8 mouse cellular contexts compared by ENCODE assay signal in genomic region chr7:25719761-25720610, GRCm38 (mm10). TPM values are rescaled to one million over a fixed set of nuclear protein-coding genes. Genes with fewer than 3 reads are reported as not detected.
DNase-seq lines count a peak whose midpoint lies in the region; ATAC-seq and TF ChIP-seq lines count a peak whose summit lies in the region.

No protein-coding gene starts in this region.

- H3K27ac ChIP-seq in testis, adult 2 months (ENCODE audit: control insufficient read depth, insufficient read depth, low read depth, low read length), result no peak overlapping the region
- no peak overlapping the region for H3K27ac ChIP-seq in limb, embryonic 14.5 days (replicated peaks; ENCODE audit: low read depth, low read length)
- peak overlapping the region; percentile 41; the same call in 1 of the 2 replicates for H3K27ac ChIP-seq in midbrain, embryonic 15.5 days

- no peak for DNase-seq in testis, postnatal 14 days (ENCODE audit: low spot score)
- peak; percentile 59 to 85 for DNase-seq in kidney, adult 8-10 months
- DNase-seq in limb, embryonic 14.5 days (ENCODE audit: low spot score), result peak; percentile 70
- peak; percentile 80 to 83 for DNase-seq in spleen, postnatal 10 days (ENCODE audit: low spot score in 2 of 2)

- no peak overlapping the region for H3K9ac ChIP-seq in limb, embryonic 14.5 days (ENCODE audit: low read depth, low read length, severe bottlenecking)
- H3K9ac ChIP-seq in midbrain, embryonic 15.5 days, result no peak overlapping the region

- H3K4me2 ChIP-seq in limb, embryonic 14.5 days (replicated peaks; ENCODE audit: low read depth, low read length, severe bottlenecking), result peak overlapping the region; percentile 80; the same call in 1 of the 2 replicates
- H3K4me2 ChIP-seq in midbrain, embryonic 15.5 days, result peak overlapping the region; percentile 72; the same call in 1 of the 2 replicates

- peaks cover 5% of the 10 kb centered on the region for H3K4me1 ChIP-seq in testis, adult 2 months (ENCODE audit: control insufficient read depth, insufficient read depth, low read length)
- peaks cover 13% of the 10 kb centered on the region for H3K4me1 ChIP-seq in limb, embryonic 14.5 days (ENCODE audit: control insufficient read depth, insufficient read depth, low read length)
- peaks cover 23% of the 10 kb centered on the region for H3K4me1 ChIP-seq in midbrain, embryonic 15.5 days

- peak; percentile 90 for TF ChIP-seq CTCF in testis, adult 2 months (IDR thresholded peaks at IDR 0.05; ENCODE audit: control insufficient read depth, insufficient read depth, insufficient replicate concordance, low read depth, low read length)

- H3K36me3 ChIP-seq in testis, adult 2 months (ENCODE audit: control insufficient read depth, insufficient read depth, low read length), result peaks cover 6% of the 10 kb centered on the region
- H3K36me3 ChIP-seq in limb, embryonic 14.5 days (ENCODE audit: control insufficient read depth, insufficient read depth, low read length), result peaks cover 63% of the 10 kb centered on the region
- H3K36me3 ChIP-seq in midbrain, embryonic 15.5 days (replicated peaks), result peaks cover 50% of the 10 kb centered on the region

- no peaks in the 10 kb centered on the region for H3K9me3 ChIP-seq in limb, embryonic 14.5 days (ENCODE audit: control insufficient read depth, low read length)
- no peaks in the 10 kb centered on the region for H3K9me3 ChIP-seq in midbrain, embryonic 15.5 days

- no peak for TF ChIP-seq POLR2A in testis, adult 2 months (IDR thresholded peaks at IDR 0.05; ENCODE audit: control insufficient read depth, low read depth, low read length)
- no peak for TF ChIP-seq POLR2A in limb, embryonic 14.5 days (IDR thresholded peaks at IDR 0.05; ENCODE audit: borderline replicate concordance, extremely low read depth, insufficient read depth, insufficient read length)

- ATAC-seq in common myeloid progenitor, adult 5-6 weeks (replicated peaks; ENCODE audit: low read depth, poor library complexity, severe bottlenecking), result peak; percentile 31; the same call in 1 of the 2 replicates
- peak; percentile 26 for ATAC-seq in granulocyte monocyte progenitor cell, adult 5-6 weeks (replicated peaks; ENCODE audit: poor library complexity, severe bottlenecking)
- ATAC-seq in limb, embryonic 14.5 days (ENCODE audit: low FRiP score, low read depth), result no peak
- peak; percentile 51; the same call in 1 of the 2 replicates for ATAC-seq in midbrain, embryonic 15.5 days (replicated peaks)

- WGBS in limb, embryonic 14.5 days, result 55% methylated on average over 10 of the region's 10 CpGs
- 62% methylated on average over 10 of the region's 10 CpGs for WGBS in midbrain, embryonic 15.5 days

- H3K27me3 ChIP-seq in testis, adult 2 months (ENCODE audit: control insufficient read depth, insufficient read depth, low read length), result no peaks in the 10 kb centered on the region
- no peaks in the 10 kb centered on the region for H3K27me3 ChIP-seq in limb, embryonic 14.5 days (ENCODE audit: control insufficient read depth, insufficient read depth, low read length)
- H3K27me3 ChIP-seq in midbrain, embryonic 15.5 days (replicated peaks), result no peaks in the 10 kb centered on the region

- H3K4me3 ChIP-seq in testis, adult 2 months (ENCODE audit: control insufficient read depth, low read depth, low read length), result no peak overlapping the region
- H3K4me3 ChIP-seq in limb, embryonic 14.5 days (replicated peaks; ENCODE audit: low read length), result no peak overlapping the region; the same call in 1 of the 2 replicates
- H3K4me3 ChIP-seq in midbrain, embryonic 15.5 days, result no peak overlapping the region

RNA-seq across cellular contexts. Expression of gene Ccdc97, which starts 1.1 kb away (rescaled TPM):
- 73.5 and 74.3 TPM in 2 replicates for polyA plus RNA-seq in testis, adult 2 months (2012; rRNA removed)
- total RNA-seq in common myeloid progenitor, adult 5-6 weeks (2017), result 11.9 and 17.5 TPM in 2 replicates
- total RNA-seq in granulocyte monocyte progenitor cell, adult 5-6 weeks (2014; fragmentation: Nextera tagmentation), result 35.6 and 51.7 TPM in 2 replicates
- 8.9 and 14.8 TPM in 2 replicates for total RNA-seq in granulocyte monocyte progenitor cell, adult 5-6 weeks (2017)
- 64.5 and 84.8 TPM in 2 replicates for polyA plus RNA-seq in limb, embryonic 14.5 days (2012; rRNA removed)
- polyA plus RNA-seq in limb, embryonic 14.5 days (2014; fragmentation: Nextera tagmentation; extraction: Ambion mirVana), result 28.4 and 32.0 TPM in 2 replicates
- 39.5 and 40.2 TPM in 2 replicates for polyA plus RNA-seq in midbrain, embryonic 15.5 days (2015; fragmentation: Nextera tagmentation; extraction: Ambion mirVana)

RNA-seq across cellular contexts. Expression of gene Tgfb1, which starts 33.2 kb away (rescaled TPM):
- polyA plus RNA-seq in testis, adult 2 months (2012; rRNA removed), result 6.8 and 6.9 TPM in 2 replicates
- 47.9 and 84.6 TPM in 2 replicates for total RNA-seq in common myeloid progenitor, adult 5-6 weeks (2017)
- total RNA-seq in granulocyte monocyte progenitor cell, adult 5-6 weeks (2014; fragmentation: Nextera tagmentation), result 261 and 291 TPM in 2 replicates
- total RNA-seq in granulocyte monocyte progenitor cell, adult 5-6 weeks (2017), result 26.4 and 34.3 TPM in 2 replicates
- 16.8 and 19.1 TPM in 2 replicates for polyA plus RNA-seq in limb, embryonic 14.5 days (2012; rRNA removed)
- polyA plus RNA-seq in limb, embryonic 14.5 days (2014; fragmentation: Nextera tagmentation; extraction: Ambion mirVana), result 2.5 and 3.6 TPM in 2 replicates
- polyA plus RNA-seq in midbrain, embryonic 15.5 days (2015; fragmentation: Nextera tagmentation; extraction: Ambion mirVana), result 0.56 and 1.0 TPM in 2 replicates

RNA-seq across cellular contexts. Expression of gene Hnrnpul1, which starts 34.6 kb away (rescaled TPM):
- 79.0 and 82.5 TPM in 2 replicates for polyA plus RNA-seq in testis, adult 2 months (2012; rRNA removed)
- total RNA-seq in common myeloid progenitor, adult 5-6 weeks (2017), result 128 and 173 TPM in 2 replicates
- 146 and 152 TPM in 2 replicates for total RNA-seq in granulocyte monocyte progenitor cell, adult 5-6 weeks (2014; fragmentation: Nextera tagmentation)
- total RNA-seq in granulocyte monocyte progenitor cell, adult 5-6 weeks (2017), result 146 and 175 TPM in 2 replicates
- 66.8 and 73.4 TPM in 2 replicates for polyA plus RNA-seq in limb, embryonic 14.5 days (2012; rRNA removed)
- polyA plus RNA-seq in limb, embryonic 14.5 days (2014; fragmentation: Nextera tagmentation; extraction: Ambion mirVana), result 77.1 and 80.7 TPM in 2 replicates
- polyA plus RNA-seq in midbrain, embryonic 15.5 days (2015; fragmentation: Nextera tagmentation; extraction: Ambion mirVana), result 43.6 and 44.4 TPM in 2 replicates

RNA-seq across cellular contexts. Expression of gene B9d2, which starts 39.4 kb away (rescaled TPM):
- 18.6 and 19.4 TPM in 2 replicates for polyA plus RNA-seq in testis, adult 2 months (2012; rRNA removed)
- total RNA-seq in common myeloid progenitor, adult 5-6 weeks (2017), result 39.3 and 60.3 TPM in 2 replicates
- total RNA-seq in granulocyte monocyte progenitor cell, adult 5-6 weeks (2014; fragmentation: Nextera tagmentation), result 49.7 and 53.8 TPM in 2 replicates
- total RNA-seq in granulocyte monocyte progenitor cell, adult 5-6 weeks (2017), result 31.0 and 49.9 TPM in 2 replicates
- 28.1 and 39.7 TPM in 2 replicates for polyA plus RNA-seq in limb, embryonic 14.5 days (2012; rRNA removed)
- 25.1 and 29.2 TPM in 2 replicates for polyA plus RNA-seq in limb, embryonic 14.5 days (2014; fragmentation: Nextera tagmentation; extraction: Ambion mirVana)
- polyA plus RNA-seq in midbrain, embryonic 15.5 days (2015; fragmentation: Nextera tagmentation; extraction: Ambion mirVana), result 47.3 and 50.9 TPM in 2 replicates

RNA-seq across cellular contexts. Expression of gene Tmem91, which starts 45.0 kb away (rescaled TPM):
- polyA plus RNA-seq in testis, adult 2 months (2012; rRNA removed), result 17.4 and 19.0 TPM in 2 replicates
- total RNA-seq in common myeloid progenitor, adult 5-6 weeks (2017), result 0.46 and 0.87 TPM in 2 replicates
- 0.75 and 1.5 TPM in 2 replicates for total RNA-seq in granulocyte monocyte progenitor cell, adult 5-6 weeks (2014; fragmentation: Nextera tagmentation)
- not detected in 2 replicates for total RNA-seq in granulocyte monocyte progenitor cell, adult 5-6 weeks (2017)
- polyA plus RNA-seq in limb, embryonic 14.5 days (2012; rRNA removed), result 1.7 and 2.7 TPM in 2 replicates
- 3.2 and 3.6 TPM in 2 replicates for polyA plus RNA-seq in limb, embryonic 14.5 days (2014; fragmentation: Nextera tagmentation; extraction: Ambion mirVana)
- 53.5 and 54.0 TPM in 2 replicates for polyA plus RNA-seq in midbrain, embryonic 15.5 days (2015; fragmentation: Nextera tagmentation; extraction: Ambion mirVana)
